Mouse (Mus musculus) megakaryocyte, embryonic 14.5 days (primary cell): ENCODE measurements around the gene Mybphl.

Experiments
- FLI1 ChIP-seq: IDR thresholded peaks from 2 replicates; pipeline ENCODE4 v1.6.1; 2012; ENCODE audit warnings: low read length, inconsistent platforms, mixed read lengths
- GATA1 ChIP-seq: IDR thresholded peaks from 3 replicates; pipeline ENCODE4 v1.6.1; 2012; ENCODE audit warnings: mixed read lengths, low read length, inconsistent platforms, borderline replicate concordance

DNA sequence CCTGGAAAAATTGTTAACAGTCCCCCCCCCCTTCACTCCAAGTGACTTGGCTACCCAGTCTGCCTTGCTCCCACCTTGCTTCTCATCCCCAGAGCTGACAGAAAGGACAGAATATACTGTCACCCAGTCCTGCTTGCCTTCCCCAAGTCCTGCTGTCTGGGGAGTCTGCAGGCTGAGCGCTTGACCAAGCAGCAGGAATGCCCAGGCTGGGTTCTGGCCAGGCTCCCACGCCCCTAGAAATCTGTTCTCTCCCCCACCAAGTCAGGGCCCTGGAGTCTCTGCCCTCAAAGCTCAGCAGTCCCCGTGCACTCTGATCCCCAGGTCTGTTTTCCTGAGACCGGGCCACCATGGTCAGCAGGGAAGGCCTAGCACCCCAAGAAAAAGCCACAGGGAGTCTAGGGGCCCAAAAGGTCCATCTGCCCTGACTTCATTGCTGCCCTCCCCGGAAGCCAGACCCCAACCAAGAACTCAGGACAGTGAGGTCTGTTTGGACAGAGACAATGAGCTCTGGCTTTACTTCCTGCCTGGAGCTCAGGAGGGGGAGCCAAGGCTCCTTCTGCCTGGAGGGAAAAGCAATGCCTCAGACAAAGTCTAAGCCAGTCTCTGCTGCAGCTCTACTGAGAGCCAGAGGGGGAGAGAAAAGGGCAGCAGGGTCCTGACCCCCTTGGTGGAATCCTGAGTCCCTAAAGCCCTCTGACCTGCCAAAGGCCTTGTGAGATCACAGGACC, 46.5 kb downstream of the Mybphl start:
- TF ChIP-seq GATA1 (no peak), FLI1 (no peak)
